Mouse (Mus musculus): ENCODE data around the gene Spon1.

Spon1 gene

DNA sequence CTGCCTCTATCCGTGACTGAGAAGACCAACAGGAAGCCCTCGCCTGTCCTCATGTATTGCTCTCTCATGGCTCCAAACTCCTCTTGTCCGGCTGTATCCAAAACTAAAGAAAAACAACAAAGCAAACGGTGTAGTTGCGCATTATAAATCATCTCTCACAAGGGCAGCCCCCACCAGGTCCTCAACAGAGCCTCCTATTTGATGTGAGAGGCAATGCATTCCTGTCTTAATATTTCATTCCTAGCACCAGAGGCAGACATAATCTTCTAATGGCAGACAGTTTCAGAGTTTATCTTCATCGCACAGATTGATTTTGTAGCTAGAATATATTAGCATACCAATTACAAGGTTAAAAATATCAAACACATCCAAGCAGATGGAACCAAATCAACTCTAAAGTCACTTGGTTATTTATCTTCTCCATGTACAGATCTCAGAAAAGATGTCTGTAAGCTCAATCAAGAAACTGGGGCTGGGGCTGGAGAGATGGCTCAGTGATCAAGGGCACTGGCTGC, 293.2 kb downstream of the Spon1 start:
- no peak for DNase-seq (ENCODE audit: low spot score)

DNA sequence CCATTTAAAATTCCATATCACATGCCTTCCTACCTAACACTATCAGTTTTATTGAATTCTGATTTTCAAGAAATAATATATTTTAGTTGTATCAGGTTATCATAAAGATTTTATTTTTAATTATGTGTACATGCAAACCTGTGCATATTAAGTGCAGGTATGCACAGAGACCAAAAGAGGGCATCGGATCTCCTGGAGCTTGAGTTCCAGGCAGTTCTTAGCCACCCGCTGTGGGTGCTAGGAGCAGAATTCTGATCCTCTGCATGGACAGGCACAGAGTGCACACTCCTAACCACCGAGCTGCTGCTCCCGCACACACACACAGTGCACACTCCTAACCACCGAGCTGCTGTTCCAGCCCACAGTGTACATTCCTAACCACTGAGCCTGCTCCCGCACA, 294.6 kb downstream of the Spon1 start:
- no peak for DNase-seq (ENCODE audit: low spot score)

DNA sequence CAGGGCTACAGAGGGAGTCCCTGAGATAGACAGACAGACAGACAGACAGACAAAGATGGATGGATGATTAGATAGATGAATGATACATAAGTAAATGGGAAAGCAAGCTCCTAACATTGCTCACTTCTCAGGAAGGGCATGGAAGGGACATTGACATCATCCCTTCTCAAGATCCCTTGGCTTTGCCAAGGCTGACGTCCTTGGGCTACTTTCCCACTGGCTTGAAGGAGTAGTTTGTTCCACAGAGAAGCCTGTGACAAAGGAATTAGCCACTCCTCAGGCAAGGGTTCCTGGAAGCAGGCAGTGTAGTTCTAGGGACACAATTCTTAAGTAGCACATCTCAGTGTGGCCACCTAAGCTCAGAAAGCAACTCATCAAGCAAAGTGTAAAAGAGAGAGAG, 296.7 kb downstream of the Spon1 start:
- no peak for DNase-seq (ENCODE audit: low spot score)

DNA sequence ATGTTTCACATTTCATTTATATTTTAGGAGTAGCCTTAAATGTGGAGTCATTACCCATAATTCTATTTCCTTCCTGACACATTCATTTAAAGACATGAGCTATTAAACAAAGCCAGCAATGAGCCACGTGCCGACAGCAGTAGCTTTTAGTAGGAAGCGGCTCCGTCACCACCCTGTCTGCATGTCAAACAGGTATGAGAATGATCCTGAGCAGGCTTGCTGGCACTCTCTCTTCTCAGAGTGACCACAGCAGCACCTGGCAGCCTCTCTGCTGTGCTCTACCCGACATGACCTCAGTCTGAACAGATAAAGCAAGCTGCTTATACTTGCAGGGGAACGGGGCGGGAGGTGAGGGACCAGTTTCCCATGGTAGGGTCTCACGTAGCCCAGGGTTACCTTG, 297.7 kb downstream of the Spon1 start:
- no peak for DNase-seq (ENCODE audit: low spot score)

DNA sequence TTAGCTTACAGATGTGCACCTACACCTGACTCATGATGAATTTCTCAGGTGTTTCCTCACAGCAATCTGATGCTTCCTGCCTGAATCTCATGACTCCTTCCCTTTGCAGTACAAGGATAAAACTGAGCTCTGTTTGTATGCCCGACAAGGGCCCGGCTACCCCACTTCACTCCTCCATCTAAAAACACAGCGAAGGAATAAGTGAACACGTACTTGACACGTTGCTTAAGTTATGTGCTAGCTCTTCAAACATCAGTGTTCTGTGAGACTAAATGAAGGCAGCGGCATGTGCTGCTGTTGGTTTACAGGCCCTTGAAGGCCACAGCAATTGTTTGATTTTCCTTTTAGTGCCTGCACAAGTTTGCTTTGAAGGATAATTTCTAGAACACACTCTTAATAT, 298.2 kb downstream of the Spon1 start:
- no peak for DNase-seq (ENCODE audit: low spot score)

DNA sequence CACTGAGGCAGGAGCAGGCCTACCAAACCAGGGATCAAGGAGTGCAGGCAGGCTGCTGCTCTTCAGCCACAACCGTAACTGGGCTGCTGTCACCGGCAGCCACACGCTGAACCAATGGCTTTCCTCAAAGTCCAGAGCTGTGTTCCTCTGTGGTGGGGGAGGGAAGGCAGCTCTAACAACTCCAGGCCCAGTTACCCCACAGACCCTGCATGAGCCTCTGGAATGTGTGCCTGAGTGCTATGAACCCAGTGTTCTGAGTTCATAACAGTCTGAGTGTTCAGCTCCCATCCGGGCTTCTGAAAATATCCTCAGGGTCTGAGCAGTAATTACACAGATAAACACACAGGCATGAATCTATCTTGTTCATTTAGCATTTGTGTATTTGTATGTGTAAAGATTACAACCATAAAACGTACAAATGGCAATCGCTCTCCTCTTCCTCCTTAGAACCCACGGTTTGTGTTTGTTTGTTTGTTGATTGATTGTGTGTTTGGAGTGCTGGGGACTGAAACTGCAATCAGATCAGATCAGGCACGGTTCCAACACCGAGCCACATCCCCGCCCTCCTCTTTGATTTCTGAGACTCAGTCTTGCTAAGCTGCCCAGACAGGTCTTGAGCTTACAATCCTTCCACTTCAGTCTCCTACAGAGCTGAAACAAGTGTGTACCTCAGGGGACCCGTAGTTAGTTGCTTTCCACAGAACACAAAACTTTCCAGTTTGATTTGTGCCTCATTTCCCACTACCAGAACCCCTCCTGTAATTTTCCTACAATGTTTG, 299.8 kb downstream of the Spon1 start:
- DNase-seq (ENCODE audit: low spot score): peak; percentile 39

DNA sequence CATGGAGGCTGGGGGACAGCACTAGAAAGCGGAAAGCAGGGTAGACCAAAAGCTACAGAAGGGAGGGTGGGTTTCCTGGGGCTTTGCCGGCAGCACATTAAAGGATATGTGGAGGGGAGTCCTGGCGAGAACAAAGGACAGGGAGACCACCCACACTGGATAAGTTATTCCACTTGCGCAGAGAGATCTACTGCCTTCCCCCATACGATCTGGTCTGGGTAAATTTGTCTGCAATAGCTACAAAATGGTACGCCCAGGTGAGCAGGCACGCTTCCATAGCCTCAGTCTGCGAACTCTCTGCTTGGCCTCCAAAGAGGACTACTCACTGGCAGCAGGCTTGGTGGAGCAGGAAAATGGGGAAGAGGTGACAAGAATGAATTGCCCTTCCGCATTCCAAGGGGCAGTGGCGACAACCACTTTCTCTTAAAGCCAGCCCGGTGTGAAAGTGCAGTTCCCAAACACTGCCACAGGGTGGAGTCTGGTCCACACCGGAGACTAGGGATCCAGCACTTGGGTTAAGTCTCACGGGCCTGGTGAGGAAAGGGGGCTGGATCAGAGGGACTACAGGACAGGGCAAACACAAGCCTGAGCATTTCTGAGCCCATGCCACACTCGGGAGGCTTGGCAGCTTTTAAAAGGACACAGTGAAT, 300.9 kb downstream of the Spon1 start:
- DNase-seq (ENCODE audit: low spot score): peak; percentile 95

DNA sequence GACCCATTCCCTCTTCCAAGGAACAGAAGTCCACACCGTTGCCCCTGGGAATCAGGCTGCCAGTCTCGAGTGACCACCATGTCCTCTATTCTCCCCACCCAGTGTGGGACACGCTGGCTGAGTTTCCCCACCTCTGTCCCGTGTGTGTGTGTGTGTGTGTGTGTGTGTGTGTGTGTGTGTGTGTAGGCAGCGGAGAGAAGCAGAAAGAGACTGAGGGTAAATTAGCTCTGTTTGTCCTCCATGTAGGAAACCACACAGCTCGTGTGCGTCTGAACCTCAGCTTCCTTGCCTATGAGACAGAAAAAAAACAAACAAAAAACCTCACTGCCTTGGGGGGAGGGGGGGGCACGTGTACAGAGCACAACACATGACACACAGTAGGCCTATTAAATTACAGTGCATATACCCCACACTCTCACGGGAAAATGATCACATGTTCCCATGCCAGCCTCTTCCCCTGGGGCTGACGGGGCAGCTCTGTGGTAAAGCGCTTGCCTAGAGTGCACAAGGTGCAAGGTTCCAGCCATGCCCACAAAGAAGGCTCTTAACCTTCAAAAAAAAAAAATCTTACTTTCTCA, 303.2 kb downstream of the Spon1 start:
- no peak for DNase-seq (ENCODE audit: low spot score)

DNA sequence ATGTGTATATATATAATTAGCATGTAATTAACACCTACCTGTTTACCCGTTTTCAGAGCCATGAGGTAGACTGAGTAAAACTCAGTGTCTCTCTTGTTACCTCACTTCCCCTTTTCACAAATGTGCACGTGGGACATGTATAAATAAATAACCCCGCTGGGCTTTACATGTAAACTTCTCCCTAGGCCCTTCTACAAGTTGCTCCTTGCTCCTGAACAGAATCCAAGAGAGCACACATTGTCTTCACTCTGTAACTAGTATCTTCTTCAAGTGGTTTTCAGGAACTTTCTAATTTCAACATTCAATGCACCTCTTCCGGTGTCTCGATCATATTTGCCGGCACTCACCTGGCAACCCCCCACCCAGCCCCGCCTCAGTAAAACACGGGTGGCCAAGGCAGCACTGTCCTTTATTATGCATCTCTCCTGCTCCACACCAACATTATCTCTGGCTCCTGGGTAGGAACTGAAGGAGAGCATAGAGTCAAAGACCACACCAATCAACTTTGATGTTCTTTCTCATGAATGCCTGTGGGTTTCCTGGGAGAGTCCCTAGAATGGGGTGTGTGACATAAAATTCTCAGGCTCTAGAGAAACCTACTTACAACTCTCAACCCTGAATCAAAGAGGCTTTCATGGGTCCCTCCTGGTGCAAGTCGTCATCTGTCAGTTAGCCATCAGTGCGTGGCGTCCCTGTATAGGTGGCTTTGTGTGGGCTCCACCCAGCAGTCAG, 304.1 kb downstream of the Spon1 start:
- no peak for DNase-seq (ENCODE audit: low spot score)

DNA sequence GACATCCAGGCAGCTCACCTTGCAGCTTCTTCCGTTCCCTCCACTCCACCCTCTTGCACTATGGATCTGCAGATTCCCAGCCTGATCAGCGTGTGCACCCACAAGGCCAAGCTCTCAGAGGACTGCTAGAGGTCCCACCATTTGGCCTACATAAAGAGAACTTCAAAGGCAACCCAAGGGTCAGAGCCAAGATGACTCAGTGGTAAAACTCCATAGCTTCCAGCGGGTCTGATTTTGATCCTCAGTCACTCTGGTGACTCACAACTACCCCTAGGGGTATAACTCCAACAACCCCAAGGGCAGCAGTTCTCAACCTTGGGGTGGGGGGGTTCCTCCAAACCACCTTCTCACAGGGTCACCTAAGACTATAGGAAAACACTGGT, 304.7 kb downstream of the Spon1 start:
- no peak for DNase-seq (ENCODE audit: low spot score)

DNA sequence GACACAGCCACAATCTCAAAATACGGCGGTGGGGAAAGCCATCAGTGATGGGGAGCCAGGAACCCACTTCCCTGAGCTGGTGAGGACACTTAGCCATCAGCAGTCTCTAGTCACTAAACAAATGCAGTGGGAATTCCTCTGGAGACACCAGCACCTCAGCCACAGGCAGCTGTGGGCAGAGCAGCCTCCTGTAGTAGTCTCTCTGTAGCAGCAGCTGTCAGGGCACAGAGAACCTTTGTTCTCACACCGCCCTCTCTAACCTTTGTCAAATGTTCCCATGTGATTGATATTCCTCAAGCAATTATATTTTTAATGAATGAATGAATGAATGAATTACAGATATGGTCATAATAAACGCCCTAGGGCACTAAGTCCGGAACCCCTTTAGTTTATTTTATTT, 305.6 kb downstream of the Spon1 start:
- peak; percentile 36 for DNase-seq (ENCODE audit: low spot score)

DNA sequence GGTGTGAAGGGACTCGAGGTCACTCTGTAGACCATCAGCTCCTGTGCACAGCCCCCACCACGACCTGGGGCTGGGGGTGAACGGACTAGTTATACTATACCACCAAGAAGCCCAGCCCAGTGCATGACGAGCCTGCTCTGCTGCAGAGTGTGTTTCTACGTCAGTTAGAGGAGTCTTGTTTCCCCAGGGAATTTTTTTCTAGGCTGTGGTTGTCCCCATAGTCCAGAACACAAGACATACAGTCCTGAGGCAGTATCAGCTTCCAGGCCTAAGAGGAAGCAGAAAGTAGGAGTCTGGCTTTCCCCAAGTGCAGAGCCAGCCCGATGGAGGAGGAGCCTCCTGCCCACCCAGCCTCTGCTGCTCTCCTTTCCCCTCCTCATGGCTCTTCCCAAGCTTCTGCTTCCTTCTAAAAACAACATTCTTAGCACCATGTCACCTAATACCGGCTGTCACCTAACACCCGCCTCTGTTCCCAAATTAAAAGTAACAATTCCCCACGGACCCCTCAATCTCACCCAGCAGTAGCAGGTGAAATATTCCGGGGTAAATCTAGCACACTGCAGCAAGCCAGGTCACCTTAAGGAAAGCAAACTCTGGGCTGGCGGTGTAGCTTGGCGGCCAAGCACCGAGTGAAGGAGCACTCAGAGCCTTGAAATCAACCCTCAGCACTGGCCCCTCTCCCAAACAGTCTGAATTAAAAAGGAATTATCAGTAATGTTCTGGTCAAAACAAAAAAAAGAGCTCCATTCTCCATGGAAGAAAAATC, 306.2 kb downstream of the Spon1 start:
- peak; percentile 50 for DNase-seq (ENCODE audit: low spot score)

DNA sequence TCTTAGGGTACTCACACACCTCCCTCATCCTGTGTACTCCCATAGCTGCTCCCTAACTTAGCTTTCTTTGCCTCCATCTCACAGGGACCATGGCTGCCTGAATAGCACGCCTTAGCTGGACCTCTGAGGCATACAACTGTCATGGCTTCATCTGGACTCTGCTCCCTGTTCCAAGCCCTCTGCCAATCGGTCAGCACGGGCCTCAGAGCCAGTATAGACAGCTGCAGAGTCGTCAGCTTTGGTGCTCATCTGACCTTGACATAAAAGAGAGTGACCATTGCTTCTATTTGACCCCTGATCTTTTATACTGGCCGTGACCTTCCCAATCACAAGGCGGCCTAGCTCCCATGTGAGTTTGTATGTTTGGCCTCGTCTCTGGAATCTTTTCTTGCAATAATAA, 308.3 kb downstream of the Spon1 start:
- peak; percentile 33 for DNase-seq (ENCODE audit: low spot score)

DNA sequence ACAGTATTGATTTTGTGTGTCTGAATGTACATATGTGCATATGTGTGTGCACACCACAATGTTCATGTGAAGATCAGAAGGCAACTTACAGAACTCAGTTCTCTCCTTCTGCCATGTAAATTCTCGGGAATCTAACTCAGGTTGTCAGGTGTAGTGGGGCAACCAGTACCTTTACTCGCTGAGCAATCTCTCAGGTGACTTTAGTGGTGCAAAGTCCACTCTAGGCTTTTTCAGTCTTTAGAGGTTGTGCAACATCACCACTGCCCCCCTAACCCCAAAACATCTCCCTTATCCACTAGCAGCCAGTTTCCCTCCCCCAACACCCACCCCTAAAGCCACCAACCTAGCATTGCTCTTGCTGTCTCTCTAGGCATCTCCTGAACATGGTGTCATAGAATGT, 308.8 kb downstream of the Spon1 start:
- no peak for DNase-seq (ENCODE audit: low spot score)

DNA sequence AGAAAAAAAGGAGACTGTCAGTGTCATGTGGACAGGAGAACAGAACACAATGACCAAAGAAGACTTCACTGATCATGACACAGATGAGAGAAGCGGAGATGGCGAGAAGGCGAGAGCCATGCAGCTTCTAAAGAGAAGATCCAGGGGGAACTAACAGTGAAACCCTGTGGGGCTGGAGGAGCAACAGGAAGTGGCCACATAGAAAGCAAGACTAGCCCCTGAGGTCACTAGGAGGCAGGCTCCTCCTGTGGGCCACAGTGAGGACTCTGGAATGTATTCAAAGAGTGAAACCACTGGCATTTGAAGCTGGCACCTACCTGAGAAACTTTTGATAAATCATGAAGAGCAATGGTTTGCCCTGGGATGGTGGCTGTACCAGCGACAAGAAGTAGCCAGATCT, 313.5 kb downstream of the Spon1 start:
- DNase-seq (ENCODE audit: low spot score): no peak

DNA sequence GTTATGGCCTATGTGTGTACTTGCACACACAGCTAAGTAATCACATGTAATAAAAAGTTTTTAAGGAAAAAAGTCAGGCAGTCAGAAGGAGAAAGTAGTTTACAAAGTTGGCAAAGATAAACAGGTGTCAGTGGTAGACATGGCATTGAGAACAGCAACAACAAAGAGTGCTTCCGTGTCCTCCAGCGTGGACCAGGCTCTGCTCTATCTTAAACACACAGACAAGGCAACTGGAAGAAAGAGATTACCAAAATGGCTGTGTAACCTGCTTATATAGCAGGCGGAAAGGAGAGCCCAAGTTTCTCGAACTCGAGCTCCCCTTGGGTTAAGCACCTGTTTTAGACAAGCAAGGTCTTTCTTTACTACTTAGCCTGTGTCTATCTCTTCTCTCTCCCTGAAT, 314.5 kb downstream of the Spon1 start:
- DNase-seq (ENCODE audit: low spot score): no peak

DNA sequence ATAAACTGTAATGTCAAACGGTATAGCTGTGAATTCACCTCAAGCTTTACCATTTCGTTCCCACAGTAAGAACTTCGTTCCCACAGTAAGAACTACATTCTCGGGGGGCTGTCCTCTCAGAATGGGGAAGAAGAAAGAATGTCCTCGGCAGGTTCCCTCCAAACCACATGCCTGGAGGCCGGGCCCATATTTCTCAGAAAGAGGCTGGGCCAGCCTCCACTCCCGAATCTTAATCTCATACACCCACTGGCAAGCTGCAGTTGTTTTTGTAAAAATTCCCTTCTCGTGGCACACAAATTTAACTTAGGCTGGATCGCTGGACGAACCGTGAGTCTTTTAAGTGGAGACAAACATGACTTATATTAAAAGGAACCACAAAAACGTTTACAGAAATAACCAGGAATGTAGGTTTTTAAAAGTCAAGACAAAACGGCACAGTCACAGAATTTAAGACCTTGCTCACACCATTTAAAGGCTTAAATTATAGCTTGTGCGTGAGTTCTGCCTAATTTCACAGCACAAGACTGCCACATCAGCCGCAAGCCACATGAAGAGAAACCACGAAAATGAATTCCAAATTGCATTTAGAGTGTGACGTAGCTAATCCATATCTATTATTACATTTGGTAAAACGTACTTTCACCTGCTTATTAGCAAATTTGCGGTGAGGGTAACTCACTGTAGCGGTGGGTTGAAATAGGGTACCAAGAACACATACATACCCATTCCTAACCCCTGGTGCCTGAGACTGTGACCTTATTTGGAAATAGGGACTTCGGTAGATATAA, 316.0 kb downstream of the Spon1 start:
- no peak for DNase-seq (ENCODE audit: low spot score)

DNA sequence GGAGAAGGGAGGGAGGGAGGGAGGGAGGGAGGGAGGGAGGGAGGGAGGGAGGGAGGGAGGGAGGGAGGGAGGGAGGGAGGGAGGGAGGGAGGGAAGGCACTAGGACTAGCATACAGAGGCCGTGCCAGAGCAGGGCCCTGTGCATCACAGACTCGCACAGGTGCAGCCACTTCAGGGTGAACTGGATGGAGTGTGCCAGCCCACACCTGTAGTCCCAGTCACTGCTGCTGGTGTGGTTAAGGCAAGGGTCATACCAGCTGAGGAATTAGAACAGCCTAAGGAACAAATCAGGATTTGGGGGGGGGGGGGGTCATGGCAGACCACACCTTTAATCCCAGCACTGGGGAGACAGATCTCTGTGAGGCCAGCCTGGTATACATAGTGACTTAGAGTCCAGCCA, 317.3 kb downstream of the Spon1 start:
- no peak for DNase-seq (ENCODE audit: low spot score)

DNA sequence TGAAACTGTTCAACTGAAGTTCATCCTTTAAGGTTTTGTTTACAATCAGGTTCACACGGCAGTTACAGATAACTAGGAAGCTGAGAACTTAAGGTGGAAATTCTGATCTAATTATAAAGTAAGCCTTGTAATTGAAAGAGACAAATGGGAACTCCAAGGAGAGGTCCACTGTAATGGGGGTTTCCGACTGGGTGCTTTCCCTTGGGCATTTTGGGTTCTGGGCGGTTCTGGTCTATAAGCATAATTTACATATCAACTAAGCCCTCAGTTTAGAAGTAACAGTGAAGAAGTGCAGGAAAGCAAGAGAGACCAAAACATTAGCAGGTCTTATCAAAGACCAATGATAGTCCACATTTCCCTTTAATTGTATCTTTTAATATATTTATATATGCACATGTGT, 318.0 kb downstream of the Spon1 start:
- no peak for DNase-seq (ENCODE audit: low spot score)

DNA sequence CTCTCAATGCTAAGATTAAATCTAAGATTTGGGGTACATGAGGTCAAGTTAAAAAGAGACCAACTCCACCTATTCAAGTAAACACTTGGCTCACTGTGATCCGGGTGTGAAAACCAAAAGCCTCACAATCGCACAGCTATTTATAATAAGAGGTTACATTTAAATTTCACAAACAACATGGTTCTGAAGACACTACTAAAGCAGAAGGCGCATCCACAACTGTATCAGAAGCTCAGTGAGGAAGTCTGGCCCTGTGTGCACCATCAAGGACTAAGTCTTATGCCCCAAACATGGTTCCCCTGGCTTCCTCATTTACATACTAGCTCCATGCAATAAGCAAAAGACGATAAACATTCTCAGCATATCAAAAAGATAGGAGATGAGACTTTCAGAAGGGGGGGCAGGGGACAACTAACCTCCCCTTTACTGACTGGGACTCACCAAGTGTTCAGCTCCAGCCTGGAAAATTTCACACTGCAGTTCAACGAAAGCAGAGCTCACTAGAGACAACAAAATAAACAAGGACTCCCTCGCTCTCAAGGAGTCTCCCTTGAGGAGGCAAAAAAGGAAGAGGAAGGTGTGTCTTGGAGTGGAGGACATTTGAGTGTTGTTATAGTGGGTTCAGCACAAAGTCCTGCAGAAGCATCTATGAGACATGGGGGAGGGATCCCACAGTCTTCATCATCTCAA, 320.4 kb downstream of the Spon1 start:
- DNase-seq (ENCODE audit: low spot score): no peak

DNA sequence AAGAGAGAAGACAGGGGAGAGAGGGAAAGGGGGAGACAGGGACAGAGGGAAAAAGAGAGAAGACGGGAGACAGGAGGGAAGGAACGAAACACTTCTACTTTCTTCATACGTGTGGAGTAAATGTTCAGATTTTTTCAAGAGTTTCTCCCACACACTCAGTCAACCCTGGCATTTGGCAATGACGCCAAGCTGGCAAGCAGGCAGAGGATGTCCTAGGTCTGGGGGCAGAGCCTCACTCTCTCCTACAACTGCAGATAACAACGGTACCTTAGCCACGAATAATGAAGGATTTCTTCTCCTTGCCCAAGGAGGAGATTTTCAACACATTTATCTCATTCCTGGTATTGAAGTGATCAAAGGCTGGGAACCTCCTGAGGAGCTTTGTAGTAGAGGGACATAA, 321.5 kb downstream of the Spon1 start:
- DNase-seq (ENCODE audit: low spot score): no peak

Data from embryo, embryonic 10.5 days (tissue).